Mouse (Mus musculus): ENCODE results near the gene Man2b2. TPM values are rescaled to one million over a fixed set of nuclear protein-coding genes. Genes with fewer than 3 reads are reported as not detected.
"Not testable (repeated sequence)": the region's sequence is repeated elsewhere in the genome, so short reads cannot be mapped to it uniquely, and the experiment has no call there.

Man2b2 gene
- polyA plus RNA-seq, 1 experiment: 42.6 TPM

- WGBS: 61% methylated on average over 8 of the region's 8 CpGs
- no peak for DNase-seq (ENCODE audit: low read depth, low spot score)
Observed at GRCm38 (mm10) chr5:36839602-36840001, 9.1 kb upstream of the Man2b2 start.

GRCm38 (mm10) chr5:36839032-36839431, 8.6 kb upstream of the Man2b2 start:
- 91% methylated on average over 2 of the region's 2 CpGs for WGBS
- DNase-seq (ENCODE audit: low read depth, low spot score): no peak

GRCm38 (mm10) chr5:36835933-36836332, 5.5 kb upstream of the Man2b2 start:
- WGBS: 2% methylated on average over 6 of the region's 6 CpGs
- DNase-seq (ENCODE audit: low read depth, low spot score): no peak

GRCm38 (mm10) chr5:36831272-36831671, 819 bp upstream of the Man2b2 start:
- 57% methylated on average over 7 of the region's 7 CpGs for WGBS
- no peak for DNase-seq (ENCODE audit: low read depth, low spot score)

- WGBS: 78% methylated on average over 4 of the region's 4 CpGs
- DNase-seq (ENCODE audit: low read depth, low spot score): no peak
Observed at GRCm38 (mm10) chr5:36829098-36829497, 1.4 kb downstream of the Man2b2 start.

- DNase-seq (ENCODE audit: low read depth, low spot score): no peak
- WGBS: 87% methylated on average over 4 of the region's 4 CpGs
Observed at GRCm38 (mm10) chr5:36822907-36823306, 7.5 kb downstream of the Man2b2 start.

- no peak for DNase-seq (ENCODE audit: low read depth, low spot score)
- 53% methylated on average over 6 of the region's 6 CpGs for WGBS
Observed at GRCm38 (mm10) chr5:36820142-36820541, 10.3 kb downstream of the Man2b2 start.

GRCm38 (mm10) chr5:36819742-36820141, 10.7 kb downstream of the Man2b2 start:
- no peak for DNase-seq (ENCODE audit: low read depth, low spot score)
- 89% methylated on average over 5 of the region's 5 CpGs for WGBS

GRCm38 (mm10) chr5:36817738-36818137, 12.7 kb downstream of the Man2b2 start:
- DNase-seq (ENCODE audit: low read depth, low spot score): no peak
- WGBS: 67% methylated on average over 3 of the region's 3 CpGs

GRCm38 (mm10) chr5:36814554-36814953, 15.9 kb downstream of the Man2b2 start:
- no peak for DNase-seq (ENCODE audit: low read depth, low spot score)
- 69% methylated on average over 6 of the region's 6 CpGs for WGBS

- 34% methylated on average over 3 of the region's 3 CpGs for WGBS
- DNase-seq (ENCODE audit: low read depth, low spot score): no peak
Observed at GRCm38 (mm10) chr5:36811413-36811812, 19.0 kb downstream of the Man2b2 start.

- WGBS: 89% methylated on average over 3 of the region's 3 CpGs
- no peak for DNase-seq (ENCODE audit: low read depth, low spot score)
Observed at GRCm38 (mm10) chr5:36810634-36811033, 19.8 kb downstream of the Man2b2 start.

GRCm38 (mm10) chr5:36809123-36809522, 21.3 kb downstream of the Man2b2 start:
- DNase-seq (ENCODE audit: low read depth, low spot score): no peak
- 77% methylated on average over 7 of the region's 7 CpGs for WGBS

- 47% methylated on average over 5 of the region's 5 CpGs for WGBS
- DNase-seq (ENCODE audit: low read depth, low spot score): no peak
Observed at GRCm38 (mm10) chr5:36807106-36807505, 23.3 kb downstream of the Man2b2 start.

GRCm38 (mm10) chr5:36797291-36797690, 33.2 kb downstream of the Man2b2 start:
- DNase-seq (ENCODE audit: low read depth, low spot score): no peak
- 43% methylated on average over 8 of the region's 8 CpGs for WGBS

GRCm38 (mm10) chr5:36796296-36797014, 34.0 kb downstream of the Man2b2 start, which contains the start of gene Mrfap1:
Mrfap1 (minus strand) TSS chr5:36796772.
- DNase-seq (ENCODE audit: low read depth, low spot score): not testable (repeated sequence)
- under 1% methylated on average over 90 of the region's 90 CpGs for WGBS

- 3% methylated on average over 37 of the region's 37 CpGs for WGBS
Observed at GRCm38 (mm10) chr5:36795647-36796295, 34.7 kb downstream of the Man2b2 start.

GRCm38 (mm10) chr5:36791861-36792260, 38.6 kb downstream of the Man2b2 start:
- DNase-seq (ENCODE audit: low read depth, low spot score): no peak
- 39% methylated on average over 9 of the region's 9 CpGs for WGBS

More at GRCm38 (mm10) chr5:36795647-36796295, 34.7 kb downstream of the Man2b2 start:
- DNase-seq (ENCODE audit: low read depth, low spot score): not testable (repeated sequence)

GRCm38 (mm10) chr5:36786052-36786451, 44.4 kb downstream of the Man2b2 start:
- DNase-seq (ENCODE audit: low read depth, low spot score): no peak
- 97% methylated on average over 5 of the region's 5 CpGs for WGBS

GRCm38 (mm10) chr5:36779512-36779911, 50.9 kb downstream of the Man2b2 start:
- DNase-seq (ENCODE audit: low read depth, low spot score): no peak
- 97% methylated on average over 2 of the region's 2 CpGs for WGBS

GRCm38 (mm10) chr5:36778901-36779300, 51.6 kb downstream of the Man2b2 start:
- no peak for DNase-seq (ENCODE audit: low read depth, low spot score)
- 49% methylated on average over 1 of the region's 2 CpGs for WGBS

Measured in large intestine, adult 2 months (tissue).